14 mouse cellular contexts compared by ENCODE assay signal in the genomic region with DNA sequence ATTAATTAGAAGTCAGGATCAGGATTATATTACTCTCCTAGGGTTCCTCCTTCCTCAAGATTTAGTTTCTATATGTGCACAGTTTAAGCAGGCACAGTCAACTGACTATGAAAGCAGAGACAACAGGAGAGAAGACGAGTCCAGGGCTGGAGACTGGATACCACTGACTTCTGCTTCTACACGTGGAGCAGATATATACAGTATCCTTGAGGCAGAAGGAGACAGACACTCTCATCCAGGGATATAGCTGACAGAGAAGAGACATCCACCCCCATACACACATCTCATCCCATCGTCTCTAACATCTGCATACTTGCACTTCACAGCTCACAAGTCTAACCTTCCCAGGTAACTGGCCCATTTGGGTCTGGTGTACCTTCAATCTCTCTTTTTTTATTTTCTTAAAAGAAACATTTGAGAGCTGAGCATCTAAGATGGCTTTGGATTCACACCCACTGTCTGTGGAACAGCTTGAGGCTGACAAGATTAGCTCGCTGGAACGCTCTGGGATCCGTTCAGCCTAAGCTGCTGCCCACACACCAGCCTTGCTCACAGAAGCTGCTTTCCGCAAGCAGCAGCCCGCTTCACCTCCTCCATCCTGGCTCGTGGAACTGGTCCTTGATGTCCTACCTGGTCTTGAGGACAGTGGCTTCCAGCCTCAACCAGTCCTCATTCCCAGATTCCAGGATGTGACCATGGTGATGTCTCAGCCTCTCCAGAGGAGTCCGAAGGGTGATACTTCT.
DNase-seq lines count a peak whose midpoint lies in the region; TF ChIP-seq lines count a peak whose summit lies in the region.
"Had no signal": no experiment of that assay in that cellular context is flagged by ENCODE, and none has a peak within 500 bp of the region (broad histone marks: within the 10 kb centered on the region; RNA-seq: fewer than 3 reads in every experiment).

No protein-coding gene starts in this region.

- DNase-seq in cerebellum, adult 2 months = peak; percentile 48
- DNase-seq in cerebellum, adult 9-10 months = no peak
- peak; percentile 72 to 89 for DNase-seq in layer of hippocampus, adult 2 months (ENCODE audit: low spot score in 2 of 2)
- peak; percentile 85 to 92 for DNase-seq in left cerebral cortex, postnatal 14 days (ENCODE audit: low spot score in 2 of 2)
- peak; percentile 98 for DNase-seq in telencephalon, adult 2 months (ENCODE audit: low read depth, low spot score)
- no peak for DNase-seq in MN1 (ENCODE audit: low spot score)
- DNase-seq in embryo, embryonic 9.5 days (ENCODE audit: extremely low spot score) = no peak
- DNase-seq in heart, postnatal 4 days = no peak
- DNase-seq: gastrocnemius, postnatal 10 days; heart, postnatal 14 days had no signal

- no peak overlapping the region for H3K27ac ChIP-seq in cerebellum, adult 2 months (ENCODE audit: insufficient read depth, low read length)
- peak overlapping the region; percentile 96 for H3K27ac ChIP-seq in layer of hippocampus, adult 2 months
- H3K27ac ChIP-seq: limb, embryonic 12.5 days; lung, embryonic 15.5 days; midbrain, embryonic 10.5 days; stomach, postnatal 0 days had no signal

- H3K4me1 ChIP-seq in cerebellum, adult 2 months (ENCODE audit: control insufficient read depth, insufficient read depth, low read length) = peaks cover 41% of the 10 kb centered on the region
- H3K4me1 ChIP-seq: limb, embryonic 12.5 days; lung, embryonic 15.5 days; midbrain, embryonic 10.5 days had no signal

- no peak for TF ChIP-seq CTCF in cerebellum, adult 2 months (IDR thresholded peaks at IDR 0.05; ENCODE audit: borderline replicate concordance, insufficient read depth, low read depth, low read length)
- no peak for TF ChIP-seq CTCF in layer of hippocampus, adult 2 months (conservative IDR thresholded peaks at IDR 0.05)

- H3K4me3 ChIP-seq in cerebellum, adult 2 months (replicated peaks; ENCODE audit: insufficient read depth, low read depth, low read length) = no peak overlapping the region
- H3K4me3 ChIP-seq in layer of hippocampus, adult 2 months = no peak overlapping the region
- H3K4me3 ChIP-seq: limb, embryonic 12.5 days; lung, embryonic 15.5 days; midbrain, embryonic 10.5 days had no signal

- TF ChIP-seq POLR2A in cerebellum, adult 2 months (IDR thresholded peaks at IDR 0.05; ENCODE audit: borderline replicate concordance, insufficient read depth, low read length) = no peak

- intact Hi-C loops in left cerebral cortex, postnatal 14 days (cut with DNase I) = loop anchor here (5.0 to 10.0 kb wide), 4 partner anchors 88 to 431 kb away; no protein-coding TSS in a partner anchor

- WGBS in cerebellum, adult 2 months = 32% methylated on average over 10 of the region's 10 CpGs

- no peaks in the 10 kb centered on the region for H3K27me3 ChIP-seq in cerebellum, adult 2 months (ENCODE audit: control insufficient read depth, insufficient read depth, low read length)
- H3K27me3 ChIP-seq: limb, embryonic 12.5 days; lung, embryonic 15.5 days had no signal

Comparison
In these comparisons a context has a peak if more than half of its experiments do, and no peak if none do; other contexts are left out.
1. DNase-seq: peak in cerebellum, adult 2 months (2 of 2), layer of hippocampus, adult 2 months (2 of 2), left cerebral cortex, postnatal 14 days (2 of 2) and telencephalon, adult 2 months (single experiment); none in cerebellum, adult 9-10 months (single experiment), MN1 (single experiment), embryo, embryonic 9.5 days (single experiment) and heart, postnatal 4 days (single experiment).